Mouse (Mus musculus): ENCODE data around the gene Tmem63b. TPM values are rescaled to one million over a fixed set of nuclear protein-coding genes. Genes with fewer than 3 reads are reported as not detected.

The Tmem63b gene
- polyA plus RNA-seq, 1 experiment from 2014 or later = 29.7 TPM

- Histone ChIP-seq H3K36me3 (ENCODE audit: insufficient read depth) (peaks cover 71% of the 10 kb centered on the region), H3K4me3 (ENCODE audit: low read depth, low read length) (no peak overlapping the region), H3K27ac (ENCODE audit: low read depth) (no peak overlapping the region), H3K4me2 (no peak overlapping the region; the same call in 1 of the 2 replicates), H3K9ac (no peak overlapping the region), H3K4me1 (ENCODE audit: insufficient read depth) (no peaks in the 10 kb centered on the region), H3K27me3 (ENCODE audit: insufficient read depth, low read length) (no peaks in the 10 kb centered on the region), H3K9me3 (ENCODE audit: low read depth, low read length) (no peaks in the 10 kb centered on the region)
- peak; percentile 88 for DNase-seq
- peak; percentile 36; the same call in 1 of the 2 replicates for ATAC-seq (ENCODE audit: insufficient read depth)
- TF ChIP-seq CTCF (IDR thresholded peaks at IDR 0.05; ENCODE audit: low read depth) = peak; percentile 98
- WGBS = 24% methylated on average over 27 of the region's 27 CpGs
These were observed 23.4 kb downstream of the Tmem63b start for GRCm38 (mm10) chr17:45663106-45663919.

- no peak for ATAC-seq (ENCODE audit: insufficient read depth)
- 64% methylated on average over 4 of the region's 4 CpGs for WGBS
- Histone ChIP-seq H3K36me3 (ENCODE audit: insufficient read depth) (peaks cover 32% of the 10 kb centered on the region; the same call in 1 of the 2 replicates), H3K27me3 (ENCODE audit: insufficient read depth, low read length) (no peaks in the 10 kb centered on the region), H3K4me3 (ENCODE audit: low read depth, low read length) (no peak within 1 kb of the TSS), H3K9me3 (ENCODE audit: low read depth, low read length) (no peaks in the 10 kb centered on the region), H3K4me2 (no peak within 1 kb of the TSS), H3K4me1 (ENCODE audit: insufficient read depth) (no peaks in the 10 kb centered on the region), H3K27ac (ENCODE audit: low read depth) (no peak within 1 kb of the TSS), H3K9ac (no peak within 1 kb of the TSS)
- DNase-seq = no peak
- TF ChIP-seq CTCF (IDR thresholded peaks at IDR 0.05; ENCODE audit: low read depth) = no peak
These were observed 27.5 kb downstream of the Tmem63b start, which contains the start of gene Capn11 for GRCm38 (mm10) chr17:45659225-45659624. TSS of gene Capn11 (minus strand) at chr17:45659325.

- Histone ChIP-seq H3K4me2 (no peak overlapping the region), H3K27ac (ENCODE audit: low read depth) (no peak overlapping the region), H3K9me3 (ENCODE audit: low read depth, low read length) (no peaks in the 10 kb centered on the region), H3K27me3 (ENCODE audit: insufficient read depth, low read length) (no peaks in the 10 kb centered on the region), H3K4me1 (ENCODE audit: insufficient read depth) (no peaks in the 10 kb centered on the region), H3K9ac (no peak overlapping the region), H3K36me3 (ENCODE audit: insufficient read depth) (peaks cover 2% of the 10 kb centered on the region; the same call in 1 of the 2 replicates), H3K4me3 (ENCODE audit: low read depth, low read length) (no peak overlapping the region)
- DNase-seq = peak; percentile 38
- peak; percentile 38 for TF ChIP-seq CTCF (IDR thresholded peaks at IDR 0.05; ENCODE audit: low read depth)
- WGBS = 24% methylated on average over 6 of the region's 6 CpGs
- ATAC-seq (ENCODE audit: insufficient read depth) = no peak
These were observed 30.9 kb downstream of the Tmem63b start for GRCm38 (mm10) chr17:45655820-45656219.

- H3K9ac ChIP-seq = no peak overlapping the region
- no peaks in the 10 kb centered on the region for H3K4me1 ChIP-seq (ENCODE audit: insufficient read depth)
- H3K27ac ChIP-seq (ENCODE audit: low read depth) = no peak overlapping the region
- WGBS = 62% methylated on average over 7 of the region's 7 CpGs
- H3K27me3 ChIP-seq (ENCODE audit: insufficient read depth, low read length) = no peaks in the 10 kb centered on the region
- no peak overlapping the region for H3K4me2 ChIP-seq
- no peak overlapping the region for H3K4me3 ChIP-seq (ENCODE audit: low read depth, low read length)
- no peaks in the 10 kb centered on the region for H3K9me3 ChIP-seq (ENCODE audit: low read depth, low read length)
- ATAC-seq (ENCODE audit: insufficient read depth) (no peak), DNase-seq (no peak)
- no peak for TF ChIP-seq CTCF (IDR thresholded peaks at IDR 0.05; ENCODE audit: low read depth)
- H3K36me3 ChIP-seq (ENCODE audit: insufficient read depth) = no peaks in the 10 kb centered on the region
These were observed 33.5 kb downstream of the Tmem63b start for GRCm38 (mm10) chr17:45653233-45653632.

DNA sequence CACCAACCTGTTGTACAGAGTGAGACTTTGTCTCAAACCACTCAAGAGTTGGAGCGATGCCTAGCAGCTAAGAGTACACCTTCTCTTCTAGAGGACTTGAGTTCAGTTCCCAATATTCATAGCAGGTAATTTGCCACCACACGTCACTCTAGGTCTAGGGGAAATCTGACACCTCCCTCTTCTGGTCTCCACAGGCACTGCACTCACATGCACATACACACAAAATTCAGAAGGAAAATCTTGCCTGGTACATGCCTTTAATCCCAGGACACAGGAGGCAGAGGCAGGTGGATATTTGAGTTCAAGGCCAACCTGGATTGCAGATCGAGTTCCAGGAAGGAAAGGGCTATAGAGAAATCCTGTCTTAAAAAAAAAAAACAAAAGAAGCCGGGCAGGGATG is 42.5 kb downstream of the Tmem63b start:
- ATAC-seq (ENCODE audit: insufficient read depth) (no peak), DNase-seq (no peak)
- no peaks in the 10 kb centered on the region for H3K36me3 ChIP-seq (ENCODE audit: insufficient read depth)
- H3K4me1 ChIP-seq (ENCODE audit: insufficient read depth) = no peaks in the 10 kb centered on the region
- no peak overlapping the region for H3K4me3 ChIP-seq (ENCODE audit: low read depth, low read length)
- no peaks in the 10 kb centered on the region for H3K9me3 ChIP-seq (ENCODE audit: low read depth, low read length)
- 90% methylated on average over 4 of the region's 4 CpGs for WGBS
- no peak overlapping the region for H3K9ac ChIP-seq
- H3K4me2 ChIP-seq = no peak overlapping the region
- no peaks in the 10 kb centered on the region for H3K27me3 ChIP-seq (ENCODE audit: insufficient read depth, low read length)
- TF ChIP-seq CTCF (IDR thresholded peaks at IDR 0.05; ENCODE audit: low read depth) = peak; percentile 23
- H3K27ac ChIP-seq (ENCODE audit: low read depth) = no peak overlapping the region

DNA sequence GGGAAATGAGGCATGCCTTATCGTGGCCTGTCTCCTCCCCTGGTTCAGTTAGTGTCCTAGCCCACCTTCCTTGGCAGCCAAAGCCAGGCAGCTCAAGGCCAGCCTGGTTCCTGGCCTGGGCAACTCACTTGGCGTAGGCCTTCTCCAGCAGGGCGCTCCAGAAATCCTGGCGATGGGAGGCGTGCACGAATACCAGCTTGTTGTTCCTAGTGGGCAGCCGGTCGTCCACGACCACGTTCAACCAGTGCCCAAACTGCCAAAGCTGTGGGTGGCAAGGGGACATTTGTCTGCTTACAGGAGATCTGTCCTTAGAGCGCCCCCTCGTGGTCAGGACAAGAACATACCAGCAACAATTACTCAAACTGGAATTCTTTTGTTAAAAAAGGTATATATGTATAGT is 44.0 kb downstream of the Tmem63b start:
- Histone ChIP-seq H3K9me3 (ENCODE audit: low read depth, low read length) (no peaks in the 10 kb centered on the region), H3K4me1 (ENCODE audit: insufficient read depth) (no peaks in the 10 kb centered on the region), H3K4me3 (ENCODE audit: low read depth, low read length) (no peak overlapping the region), H3K27me3 (ENCODE audit: insufficient read depth, low read length) (no peaks in the 10 kb centered on the region), H3K36me3 (ENCODE audit: insufficient read depth) (no peaks in the 10 kb centered on the region), H3K4me2 (no peak overlapping the region), H3K9ac (peak overlapping the region; percentile 6; the same call in 1 of the 2 replicates), H3K27ac (ENCODE audit: low read depth) (no peak overlapping the region)
- WGBS = 21% methylated on average over 12 of the region's 12 CpGs
- TF ChIP-seq CTCF (IDR thresholded peaks at IDR 0.05; ENCODE audit: low read depth) = peak; percentile 92
- DNase-seq (peak; percentile 83), ATAC-seq (ENCODE audit: insufficient read depth) (0 out of 2 replicates have a peak, but pooled peaks have one; percentile 24)

GRCm38 (mm10) chr17:45641981-45642380 is 44.7 kb downstream of the Tmem63b start:
- Histone ChIP-seq H3K9me3 (ENCODE audit: low read depth, low read length) (no peaks in the 10 kb centered on the region), H3K27me3 (ENCODE audit: insufficient read depth, low read length) (no peaks in the 10 kb centered on the region), H3K4me2 (no peak overlapping the region), H3K27ac (ENCODE audit: low read depth) (no peak overlapping the region), H3K4me3 (ENCODE audit: low read depth, low read length) (no peak overlapping the region), H3K9ac (no peak overlapping the region), H3K4me1 (ENCODE audit: insufficient read depth) (no peaks in the 10 kb centered on the region), H3K36me3 (ENCODE audit: insufficient read depth) (no peaks in the 10 kb centered on the region)
- WGBS = 80% methylated on average over 8 of the region's 8 CpGs
- no peak for DNase-seq
- no peak for ATAC-seq (ENCODE audit: insufficient read depth)
- no peak for TF ChIP-seq CTCF (IDR thresholded peaks at IDR 0.05; ENCODE audit: low read depth)

Data from lung, embryonic 14.5 days (tissue).